Mouse (Mus musculus): ENCODE data around the gene Fan1.

Fan1 gene

DNA sequence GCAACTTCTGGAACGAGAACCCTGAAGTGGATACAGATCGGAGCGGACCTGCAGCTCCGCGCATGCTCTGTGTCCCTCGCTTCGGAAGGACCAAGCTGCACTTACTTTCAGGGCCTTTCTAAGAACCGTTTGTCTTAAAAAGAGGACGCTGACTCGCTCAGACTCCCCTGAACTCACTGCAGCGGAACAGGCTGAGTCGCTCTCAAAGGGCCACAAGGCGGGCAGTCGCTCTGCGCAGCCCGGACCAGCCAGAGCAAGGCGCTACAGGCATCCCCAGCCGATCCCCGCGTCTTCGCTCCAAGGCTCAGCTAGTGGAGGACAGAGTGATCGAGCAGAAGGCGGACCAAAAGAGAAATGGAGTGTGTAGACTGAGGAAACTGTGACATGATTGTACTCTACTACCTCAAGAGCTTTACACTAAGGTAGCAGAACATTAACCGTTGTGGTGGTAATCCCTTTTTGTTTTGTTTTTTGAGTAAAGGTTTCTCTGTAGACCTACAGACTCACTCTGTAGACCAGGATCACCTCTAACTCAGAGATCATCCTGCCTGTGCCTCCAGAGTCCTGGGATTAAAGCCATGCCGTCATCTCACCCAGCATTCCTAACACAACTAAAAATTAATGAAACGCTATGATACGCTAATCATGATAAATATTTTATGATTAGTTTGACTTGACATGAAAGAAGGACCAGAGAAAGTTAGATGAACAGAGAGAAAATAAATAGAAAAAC is at the start of gene Fan1:
Fan1 (minus strand) TSS at position 266 of the 733 bp plus-strand sequence.
- peak; percentile 90 for DNase-seq

DNA sequence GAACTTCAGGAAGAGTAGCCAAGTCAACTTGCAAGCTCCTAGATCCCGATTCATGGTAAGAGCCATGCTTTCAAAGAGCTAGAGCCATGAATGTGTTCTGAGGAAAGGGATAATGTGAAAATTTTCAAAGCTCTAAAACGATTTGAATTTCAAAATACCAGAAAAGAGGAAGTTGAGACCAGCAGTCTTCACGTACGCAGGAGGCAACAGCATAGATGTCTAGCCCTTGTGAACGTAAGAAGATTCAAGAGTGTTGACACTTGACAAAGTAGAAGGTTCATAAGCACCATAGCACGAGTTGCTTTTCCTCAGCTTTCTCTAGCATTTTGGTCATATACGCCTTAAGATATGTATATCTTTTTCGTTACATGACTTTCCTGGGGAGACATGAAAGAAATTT is 30.1 kb upstream of the Fan1 start:
- no peak for DNase-seq

DNA sequence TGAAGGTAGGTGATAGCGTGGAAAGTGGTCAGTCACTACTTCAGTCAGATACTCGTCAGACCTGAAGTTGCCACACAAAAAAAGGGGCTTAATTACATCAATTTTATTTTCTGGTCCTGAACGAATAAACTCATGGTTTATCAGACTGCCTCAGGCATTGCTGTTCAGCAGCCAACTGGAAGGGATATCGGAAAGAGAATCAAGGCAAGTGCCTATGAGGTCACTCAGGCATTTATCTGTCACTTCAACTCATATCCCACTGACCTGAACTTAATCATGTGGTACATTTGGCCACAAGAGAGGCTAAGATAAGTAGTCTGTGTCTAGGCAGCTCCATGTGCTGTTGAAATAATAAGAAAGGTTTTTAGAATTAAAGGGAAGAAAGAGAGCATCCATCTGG is 28.6 kb upstream of the Fan1 start:
- DNase-seq = no peak

DNA sequence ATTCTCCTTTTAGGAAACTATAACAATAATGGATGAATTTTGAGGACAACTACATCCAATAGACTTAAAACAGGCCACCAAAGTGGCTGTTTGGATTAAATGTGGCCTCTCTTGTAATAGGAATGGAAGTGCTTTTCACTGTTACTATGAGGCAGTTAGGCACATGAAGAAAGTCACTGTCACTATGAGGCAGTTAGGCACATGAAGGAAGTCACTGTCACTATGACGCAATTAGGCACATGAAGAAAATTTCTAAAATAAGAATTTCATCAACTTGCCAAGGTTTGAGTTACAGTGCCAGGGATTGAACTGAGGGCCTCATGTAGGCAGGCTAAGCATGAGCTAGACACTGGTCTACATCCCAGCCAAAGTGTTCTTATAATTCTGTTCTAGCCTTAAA is 26.8 kb upstream of the Fan1 start:
- no peak for DNase-seq

DNA sequence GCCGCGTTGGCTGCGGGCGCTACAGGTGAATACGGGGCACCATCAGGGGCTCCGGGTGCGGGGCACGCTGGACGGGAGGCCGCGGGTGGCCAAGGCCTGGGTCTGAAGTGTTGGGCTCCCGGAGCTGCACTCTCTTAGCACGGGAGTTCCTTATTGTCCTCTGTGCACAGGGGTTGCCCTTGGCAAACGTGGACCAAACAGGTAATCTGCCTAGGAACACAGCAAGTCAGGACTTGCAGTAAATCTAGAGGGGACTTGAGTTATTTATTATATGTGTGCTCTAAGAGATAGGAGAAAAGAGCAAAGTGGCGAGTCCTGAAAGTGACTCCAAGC is 18.9 kb upstream of the Fan1 start:
- DNase-seq = no peak

DNA sequence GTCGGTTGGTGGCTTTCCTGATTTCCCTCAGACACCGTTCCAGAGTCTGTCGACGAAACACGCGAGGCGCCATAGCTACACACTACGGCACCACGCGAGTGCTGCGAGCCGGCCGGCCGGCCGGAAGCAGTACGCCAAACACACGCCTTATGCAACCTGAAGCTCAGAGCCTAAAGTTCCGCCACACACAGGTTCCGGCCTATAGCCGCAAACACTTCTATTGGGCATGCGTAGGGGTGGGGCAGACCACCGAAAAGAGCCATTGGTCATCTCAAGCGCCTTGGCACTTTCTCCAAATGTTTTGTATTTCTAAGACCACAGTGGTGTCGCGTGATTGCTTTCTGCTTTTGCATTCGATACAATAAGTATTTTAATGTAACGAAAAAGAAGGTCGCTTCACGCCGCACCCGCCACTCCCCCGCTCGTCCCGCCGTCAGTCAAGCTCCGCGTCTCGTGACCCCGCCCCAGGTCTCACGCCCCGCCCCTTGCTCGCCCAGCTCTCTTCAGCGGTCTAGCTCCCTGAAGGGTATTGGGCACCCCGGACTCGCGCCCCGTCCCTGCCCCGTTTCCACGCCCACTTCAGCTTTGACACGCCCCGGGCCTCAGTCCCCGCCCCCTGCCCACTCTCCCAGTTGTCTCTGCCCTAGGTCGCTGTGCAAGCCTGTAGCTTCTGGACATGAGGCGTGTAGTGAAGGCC is 18.4 kb upstream of the Fan1 start, which contains the start of the genes Mphosph10 and Mcee:
Mphosph10 (minus strand) TSS at position 147 of the 697 bp plus-strand sequence.
Mcee (plus strand) TSS at position 486 of the 697 bp plus-strand sequence.
- DNase-seq = peak; percentile 98

DNA sequence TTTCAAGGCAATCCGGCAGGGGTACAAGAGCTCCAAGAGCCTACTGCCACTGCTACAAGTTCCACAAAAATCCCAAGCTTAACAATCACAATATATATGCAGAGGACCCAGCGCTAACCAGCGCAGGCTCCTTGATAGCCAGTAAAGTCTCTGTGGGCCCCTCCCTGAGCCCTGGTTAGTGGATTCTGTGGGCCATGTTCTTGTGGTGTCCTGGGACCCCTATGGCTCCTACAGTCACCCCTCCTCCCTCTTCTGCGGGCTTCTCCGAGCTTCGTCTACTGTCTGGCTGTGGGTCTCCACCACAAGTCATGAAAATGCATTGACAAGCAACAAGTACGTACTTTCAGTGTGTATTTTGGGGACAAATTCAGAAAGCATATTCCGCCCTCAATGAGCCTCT is 17.6 kb upstream of the Fan1 start:
- peak; percentile 15 for DNase-seq

DNA sequence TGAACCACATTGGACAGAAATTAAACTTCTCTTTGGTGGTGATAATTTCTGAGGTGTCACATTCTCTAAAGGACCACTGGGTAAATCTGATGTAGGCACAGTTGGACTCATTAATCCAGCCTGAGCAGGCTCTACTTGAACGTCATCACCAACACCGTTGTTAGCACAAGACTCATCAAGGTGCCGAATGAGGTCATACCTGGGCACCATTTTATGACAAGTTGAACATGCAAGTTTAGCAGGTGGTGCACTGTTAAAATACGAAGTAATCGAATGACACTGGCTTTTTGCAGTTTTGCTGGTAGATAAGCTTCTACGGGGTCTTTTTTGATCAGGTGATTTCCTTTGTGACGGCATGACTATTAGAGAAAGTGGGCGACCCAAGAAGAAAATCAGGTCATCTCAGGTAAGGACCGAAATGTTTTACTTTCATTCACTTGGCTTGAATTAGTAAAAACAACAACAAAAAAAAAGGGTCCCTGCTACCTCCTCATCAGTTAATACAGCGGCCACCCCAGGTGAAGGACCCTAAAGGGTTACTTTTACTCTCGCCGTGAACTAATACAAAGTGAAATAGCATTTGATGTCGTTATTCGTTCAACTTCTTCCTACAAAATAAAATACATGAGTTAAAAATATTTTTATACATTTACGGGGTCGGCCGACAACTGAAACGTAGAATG is 607 bp downstream of the Fan1 start:
- no peak for DNase-seq

DNA sequence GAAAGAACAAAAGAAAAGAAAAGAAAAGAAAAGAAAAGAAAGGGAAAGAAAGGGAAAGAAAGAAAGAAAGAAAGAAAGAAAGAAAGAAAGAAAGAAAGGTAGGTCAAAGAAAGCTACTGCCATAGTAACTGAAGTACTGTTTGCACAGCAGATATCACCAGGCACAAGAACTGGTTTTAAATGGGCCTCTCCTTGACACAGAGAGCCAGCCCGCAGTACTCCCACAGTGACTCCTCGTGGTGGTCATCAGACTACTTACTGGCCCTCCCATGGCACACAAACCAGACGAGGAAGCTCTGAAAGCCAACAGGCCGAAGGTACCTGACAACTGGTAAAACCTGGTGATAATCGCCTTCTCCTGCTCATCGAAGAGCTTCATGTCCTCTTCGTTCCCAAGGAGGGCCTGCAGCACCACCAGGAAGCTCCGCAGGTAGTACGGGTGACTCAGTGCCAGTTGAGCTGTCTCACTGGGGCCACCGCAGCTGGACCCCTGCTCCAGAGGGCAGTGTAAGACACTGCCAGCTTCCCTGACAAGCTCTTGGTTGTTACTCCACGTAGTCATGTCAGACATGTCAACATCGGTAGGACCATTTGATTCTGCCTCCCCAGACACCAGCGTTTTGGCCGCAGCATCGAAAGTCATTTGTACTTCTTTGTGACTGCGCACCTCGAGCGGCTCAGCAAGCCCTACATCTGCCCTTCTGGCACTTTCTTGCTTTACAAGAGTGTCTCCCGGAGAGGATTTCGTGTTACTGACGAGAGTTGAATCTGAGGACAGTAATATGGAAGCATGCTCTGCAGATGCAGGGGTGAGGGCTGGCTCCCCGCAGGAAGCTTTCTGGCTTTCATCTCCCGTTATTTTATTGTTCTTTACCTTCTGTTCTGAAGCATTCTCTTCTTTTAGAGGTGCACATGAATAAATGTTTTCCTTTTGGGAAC is 1.7 kb downstream of the Fan1 start:
- no peak for DNase-seq

DNA sequence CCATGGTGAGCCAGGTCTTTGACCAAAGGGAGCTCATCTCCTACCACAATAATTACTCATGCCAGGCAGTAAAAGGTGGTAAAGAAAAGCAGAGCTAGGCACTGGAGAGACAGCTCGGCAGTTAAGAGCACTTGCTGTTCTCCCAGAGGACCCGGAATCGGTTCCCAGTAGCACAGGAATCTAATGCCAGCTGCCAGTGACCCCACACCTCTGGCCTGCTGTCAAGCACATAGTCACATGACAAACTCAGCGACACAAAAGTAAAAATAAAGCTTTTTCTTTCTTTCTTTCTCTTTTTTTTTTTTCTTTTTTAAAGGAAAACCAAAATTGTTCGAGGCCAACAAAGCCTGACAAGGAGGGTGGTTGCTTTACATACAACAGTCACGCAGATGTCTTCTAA is 4.1 kb downstream of the Fan1 start:
- no peak for DNase-seq

DNA sequence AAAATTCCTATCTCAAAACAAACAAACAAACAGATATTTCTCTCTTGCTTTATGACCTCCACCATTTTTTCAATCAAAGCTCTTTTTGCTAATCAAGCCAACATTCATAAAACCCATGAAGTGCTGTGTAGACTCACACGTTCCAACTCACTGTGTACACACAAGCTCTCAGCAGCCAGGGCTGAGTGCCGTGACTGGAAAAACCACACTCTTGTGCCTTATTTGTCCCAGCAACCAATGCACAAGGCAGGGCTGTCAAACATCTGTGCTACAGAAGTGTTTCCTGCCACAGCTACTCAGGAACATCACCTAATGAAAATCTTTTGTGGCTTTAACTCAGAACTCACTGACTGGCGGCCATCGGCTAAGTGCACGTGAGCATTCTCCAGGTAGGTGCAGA is 8.0 kb downstream of the Fan1 start:
- no peak for DNase-seq

DNA sequence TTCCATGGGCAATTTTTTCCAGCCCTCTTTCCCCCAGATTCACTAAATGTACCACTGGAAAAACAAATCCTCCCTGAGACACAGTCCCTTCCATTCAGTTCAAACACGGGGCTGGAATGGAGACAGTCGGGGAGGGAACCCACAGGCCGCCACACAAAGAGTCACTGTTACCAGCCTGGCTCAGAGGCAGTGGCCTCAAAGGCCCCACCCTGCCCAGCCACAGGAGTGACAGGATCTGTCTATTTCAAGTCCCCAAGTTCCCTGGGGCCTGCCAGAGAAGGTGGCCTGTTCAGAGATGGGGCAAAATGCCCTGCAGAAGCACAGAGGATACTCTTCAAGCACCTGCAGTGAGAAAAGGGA is 13.3 kb downstream of the Fan1 start:
- DNase-seq = no peak

DNA sequence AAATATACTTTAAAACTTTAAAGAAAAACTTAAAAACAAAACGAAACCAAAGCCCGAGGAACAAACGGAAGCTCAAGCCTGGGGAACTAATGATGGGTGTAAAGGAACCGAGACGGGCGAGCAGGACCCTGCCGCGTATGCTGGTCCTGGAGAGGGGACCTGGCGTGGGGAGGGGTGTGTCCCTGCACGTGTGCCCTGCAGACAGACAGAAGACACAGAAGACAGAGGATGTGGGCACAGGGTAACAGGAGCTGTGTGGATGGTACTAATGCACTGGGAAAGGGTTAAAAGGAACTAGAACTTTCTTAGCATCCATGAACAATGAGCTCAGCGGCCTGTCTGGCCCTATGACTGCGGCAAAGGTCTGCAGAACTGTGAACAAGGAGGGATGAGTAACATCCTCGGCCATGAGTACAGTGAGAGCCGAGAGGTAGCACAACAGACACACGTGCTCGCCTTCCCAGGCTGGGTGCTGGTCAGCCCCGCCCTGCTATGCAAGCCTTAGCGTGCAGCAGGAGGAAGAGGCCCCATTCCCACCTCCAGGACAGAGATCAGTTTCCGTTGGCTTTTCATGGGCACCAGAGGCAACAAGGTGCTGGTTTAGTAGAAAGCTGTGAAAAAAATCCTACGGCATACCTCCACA is 13.8 kb downstream of the Fan1 start:
- DNase-seq = no peak

DNA sequence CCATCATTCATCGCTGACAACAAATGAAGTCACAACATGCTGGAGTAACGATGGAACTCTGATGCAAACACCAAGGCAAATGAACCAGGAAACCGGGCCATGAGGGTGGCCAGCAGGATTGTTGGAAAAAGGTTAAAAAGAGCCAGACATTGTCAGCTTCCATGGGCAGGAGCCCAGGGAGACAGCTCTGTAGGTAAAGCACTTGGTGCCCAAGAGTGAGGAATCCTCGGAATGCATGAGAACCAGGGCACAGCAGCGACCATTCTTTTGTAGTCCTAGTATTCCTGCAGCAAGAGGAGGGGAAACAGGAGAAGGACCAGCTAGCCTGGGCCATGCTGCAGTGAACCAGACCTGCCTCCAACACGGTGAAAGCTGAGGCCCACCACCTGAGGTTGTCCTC is 15.2 kb downstream of the Fan1 start:
- DNase-seq = no peak

DNA sequence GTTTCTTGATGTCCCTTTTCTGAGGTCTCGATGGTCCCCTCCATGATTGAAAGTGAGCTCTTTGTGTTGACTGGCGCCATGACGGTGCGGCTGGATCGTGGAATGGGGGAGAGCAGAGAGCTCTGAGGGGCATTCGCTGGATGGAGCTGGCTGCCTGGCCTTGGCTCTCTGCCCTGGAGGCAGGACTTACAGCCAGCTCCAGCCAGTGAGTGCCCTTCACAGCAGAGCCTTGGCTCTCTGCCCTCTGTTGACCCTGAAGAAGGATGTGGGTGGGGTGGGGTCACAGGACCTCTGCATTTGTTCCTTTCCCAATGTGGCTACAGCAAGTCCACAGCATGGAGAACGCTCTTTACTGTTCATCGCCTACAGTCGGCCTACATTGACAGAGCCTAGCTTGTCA is 16.5 kb downstream of the Fan1 start:
- peak; percentile 51 for DNase-seq

DNA sequence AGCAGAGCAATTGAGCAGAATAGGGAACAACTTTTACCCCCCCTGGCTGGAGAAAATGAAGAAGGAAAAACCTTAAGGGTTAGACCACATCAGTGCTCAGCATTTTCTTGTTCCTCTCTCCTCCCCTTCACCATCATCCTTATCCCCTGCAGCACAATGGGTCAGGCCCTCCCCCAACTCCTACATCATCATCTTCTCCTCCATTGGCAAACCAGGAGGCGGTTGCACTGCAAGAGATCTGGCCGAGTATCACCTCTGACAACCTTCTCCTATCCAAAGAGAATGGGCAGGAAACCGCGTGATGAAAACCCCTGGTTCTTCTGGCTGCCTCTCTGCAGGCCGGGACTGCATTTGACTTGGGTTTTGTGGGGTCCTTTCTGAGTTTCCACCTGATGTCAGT is 17.2 kb downstream of the Fan1 start:
- no peak for DNase-seq

DNA sequence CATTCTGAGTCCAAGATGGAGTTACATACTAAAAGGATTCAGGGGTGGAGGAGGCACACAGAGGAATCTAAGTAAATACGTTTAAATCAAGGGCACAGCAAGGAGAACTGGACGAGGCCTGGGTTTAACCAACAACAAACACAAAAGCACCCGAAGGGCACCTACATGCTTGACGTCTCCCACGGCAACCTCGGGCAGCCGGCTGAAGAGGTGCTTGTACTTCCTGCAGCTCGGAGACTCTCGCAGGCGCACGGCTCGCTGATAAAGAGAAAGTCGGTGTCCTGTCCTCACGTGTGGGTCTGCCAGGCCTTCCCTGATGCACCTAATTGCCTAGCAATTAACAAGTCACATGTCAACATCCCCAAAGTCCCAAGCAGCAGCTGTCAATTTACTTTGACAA is 19.7 kb downstream of the Fan1 start:
- peak; percentile 23 for DNase-seq

DNA sequence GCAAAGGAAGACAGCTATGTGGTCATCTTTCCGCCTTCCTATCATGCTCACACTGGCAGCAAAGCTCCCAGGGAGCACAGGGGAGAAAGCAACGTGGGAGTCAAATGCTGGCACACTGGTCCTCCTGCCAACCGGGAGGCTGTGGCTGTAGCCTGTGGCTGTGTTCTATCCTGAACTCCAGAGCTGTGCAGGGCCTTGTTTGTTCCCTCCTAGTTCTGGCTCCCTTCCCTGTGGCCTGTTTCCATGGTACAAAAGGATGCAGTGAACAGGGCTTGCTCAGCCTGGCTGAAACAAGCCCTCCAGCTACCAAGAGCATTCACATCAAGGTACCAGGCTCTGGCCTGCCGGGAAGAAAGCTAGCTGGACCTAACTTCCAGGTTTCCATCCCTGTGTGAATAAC is 22.8 kb downstream of the Fan1 start:
- DNase-seq = peak; percentile 57

DNA sequence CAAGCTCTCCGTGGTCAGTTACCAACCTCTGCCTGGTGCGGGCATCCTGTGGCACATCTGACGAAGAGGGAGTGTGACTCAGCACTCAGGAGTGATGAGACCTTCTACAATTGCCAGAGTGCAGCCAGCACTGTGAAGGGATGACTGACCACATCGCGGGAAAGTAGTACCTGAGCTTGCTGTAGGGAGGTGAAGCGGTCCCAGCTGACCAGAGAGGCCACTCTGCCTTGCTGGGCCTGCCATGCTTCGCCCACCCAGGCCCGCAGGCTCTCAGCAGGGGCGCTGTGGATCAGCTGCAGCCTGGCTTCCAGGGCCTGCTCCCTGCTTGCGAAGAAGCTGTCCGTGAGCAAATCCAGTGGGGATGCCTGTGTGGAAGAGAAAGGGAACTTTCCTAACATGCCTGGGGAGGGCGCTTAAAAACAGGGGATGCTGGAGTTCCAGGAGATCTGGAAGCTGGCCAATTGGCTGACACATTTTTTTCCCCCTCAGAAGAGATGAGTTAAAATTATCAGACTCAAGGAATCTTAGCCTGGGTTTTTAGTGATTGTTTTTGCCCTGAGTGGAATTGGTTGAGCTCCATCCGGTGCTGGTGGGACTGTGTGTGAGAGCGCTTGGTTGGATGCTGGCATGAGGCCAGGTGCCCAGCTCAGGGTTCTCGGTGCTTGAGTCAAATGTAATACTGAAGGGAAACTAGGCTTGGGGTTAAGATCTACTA is 24.6 kb downstream of the Fan1 start:
- DNase-seq = no peak

DNA sequence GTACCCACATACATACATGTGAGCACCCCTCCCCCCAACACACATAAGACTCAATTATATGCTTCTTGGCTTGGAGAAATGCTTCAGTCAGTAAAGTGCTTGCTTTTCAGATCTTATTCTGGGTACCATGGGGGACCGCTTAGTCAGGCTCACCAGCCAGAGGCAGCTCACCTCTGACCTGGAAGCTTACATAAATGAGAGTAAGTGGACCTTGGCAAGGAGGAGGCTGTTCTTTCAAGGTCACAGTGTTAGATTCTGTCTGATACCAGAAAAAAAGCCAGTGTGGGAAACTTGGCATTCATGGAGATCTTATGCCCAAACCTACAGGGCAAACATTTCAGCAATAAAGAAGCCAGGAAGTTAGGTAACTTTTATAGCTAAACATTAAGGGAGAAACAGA is 26.1 kb downstream of the Fan1 start:
- DNase-seq = peak; percentile 64

DNA sequence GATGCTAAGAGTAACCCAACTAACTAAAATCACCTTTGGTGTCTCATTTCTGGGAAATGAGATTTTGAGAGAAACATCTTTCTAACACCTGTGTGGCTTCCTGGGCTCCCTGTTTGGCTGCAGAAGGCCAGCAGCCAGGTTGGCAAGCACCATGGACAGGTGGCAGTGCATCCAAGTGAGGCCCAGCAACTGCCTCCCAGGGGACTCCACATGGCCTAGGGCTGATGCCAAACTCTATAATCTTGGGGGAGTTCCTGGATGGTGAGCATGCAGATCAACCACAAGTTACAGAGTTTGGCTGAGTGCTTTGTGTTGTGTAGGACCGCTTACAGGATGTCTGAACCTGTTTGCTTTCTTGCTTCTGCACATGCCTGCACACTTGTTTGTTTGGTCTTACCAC is 41.2 kb downstream of the Fan1 start:
- no peak for DNase-seq

DNA sequence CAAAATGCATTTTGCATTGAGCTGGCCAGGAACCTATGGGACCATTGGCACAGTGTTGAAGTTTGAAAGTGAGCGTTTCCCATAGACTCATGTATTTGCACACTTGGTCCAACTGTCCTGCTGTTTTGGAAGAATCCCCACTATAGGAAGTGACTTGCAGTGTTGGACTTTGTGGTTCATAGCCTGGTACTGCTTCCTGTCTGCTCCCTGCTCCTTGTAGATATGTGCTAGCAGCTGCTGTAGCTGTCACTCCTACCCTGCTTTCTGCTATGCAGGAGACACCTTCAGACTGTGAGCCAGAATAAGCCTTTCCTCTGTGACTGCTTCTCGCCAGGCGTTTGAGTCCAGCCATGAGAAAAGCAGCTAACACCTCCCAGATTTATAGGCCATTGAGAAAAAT is 42.6 kb downstream of the Fan1 start:
- DNase-seq = no peak
